Comparison of ENCODE assay signal across 8 mouse cellular contexts in genomic region chr1:36580384-36581207, GRCm38 (mm10). TPM values are rescaled to one million over a fixed set of nuclear protein-coding genes. Genes with fewer than 3 reads are reported as not detected.
DNase-seq lines count a peak whose midpoint lies in the region; ATAC-seq and TF ChIP-seq lines count a peak whose summit lies in the region.

No protein-coding gene starts in this region.

- TF ChIP-seq POLR2A in cortical plate, adult 2 months (IDR thresholded peaks at IDR 0.05; ENCODE audit: extremely low read depth, insufficient read depth, low read length) = peak; percentile 32; the same call in 1 of the 2 replicates
- no peak for TF ChIP-seq POLR2A in limb, embryonic 14.5 days (IDR thresholded peaks at IDR 0.05; ENCODE audit: borderline replicate concordance, extremely low read depth, insufficient read depth, insufficient read length)

- no peak overlapping the region for H3K27ac ChIP-seq in cortical plate, adult 2 months (ENCODE audit: insufficient read depth, low read length)
- peak overlapping the region; percentile 83 for H3K27ac ChIP-seq in intestine, embryonic 14.5 days (ENCODE audit: low read depth)
- H3K27ac ChIP-seq in limb, embryonic 14.5 days (replicated peaks; ENCODE audit: low read depth, low read length) = peak overlapping the region; percentile 82
- H3K27ac ChIP-seq in midbrain, postnatal 0 days (ENCODE audit: low read depth, low read length) = peak overlapping the region; percentile 80

- TF ChIP-seq CTCF in cortical plate, adult 2 months (IDR thresholded peaks at IDR 0.05; ENCODE audit: extremely low read depth, insufficient read depth, low read length) = no peak
- TF ChIP-seq CTCF in midbrain, postnatal 0 days (IDR thresholded peaks at IDR 0.05) = no peak

- no peaks in the 10 kb centered on the region for H3K9me3 ChIP-seq in intestine, embryonic 14.5 days (ENCODE audit: control insufficient read depth, low read length)
- H3K9me3 ChIP-seq in limb, embryonic 14.5 days (ENCODE audit: control insufficient read depth, low read length) = no peaks in the 10 kb centered on the region
- H3K9me3 ChIP-seq in midbrain, postnatal 0 days (ENCODE audit: low read length) = no peaks in the 10 kb centered on the region

- peak overlapping the region; percentile 1; the same call in 1 of the 2 replicates for H3K9ac ChIP-seq in intestine, embryonic 14.5 days (ENCODE audit: low read length)
- peak overlapping the region; percentile 41; the same call in 1 of the 2 replicates for H3K9ac ChIP-seq in limb, embryonic 14.5 days (ENCODE audit: low read depth, low read length, severe bottlenecking)
- peak overlapping the region; percentile 34 for H3K9ac ChIP-seq in midbrain, postnatal 0 days (replicated peaks; ENCODE audit: low read length, poor library complexity, severe bottlenecking)

- H3K4me3 ChIP-seq in cortical plate, adult 2 months (ENCODE audit: insufficient read depth, low read length) = 0 out of 2 replicates have a peak overlapping the region, but pooled peaks have one; percentile 0
- no peak overlapping the region for H3K4me3 ChIP-seq in intestine, embryonic 14.5 days (ENCODE audit: low read depth, low read length)
- H3K4me3 ChIP-seq in limb, embryonic 14.5 days (replicated peaks; ENCODE audit: low read length) = peak overlapping the region; percentile 18
- no peak overlapping the region for H3K4me3 ChIP-seq in midbrain, postnatal 0 days (ENCODE audit: low read depth, low read length)

- no peaks in the 10 kb centered on the region for H3K27me3 ChIP-seq in intestine, embryonic 14.5 days (replicated peaks; ENCODE audit: control insufficient read depth, insufficient read depth, low read length)
- no peaks in the 10 kb centered on the region for H3K27me3 ChIP-seq in limb, embryonic 14.5 days (ENCODE audit: control insufficient read depth, insufficient read depth, low read length)
- H3K27me3 ChIP-seq in midbrain, postnatal 0 days (ENCODE audit: insufficient read depth, low read length) = no peaks in the 10 kb centered on the region

- DNase-seq in thymus, postnatal 36 days = peak; percentile 22 to 25
- DNase-seq in thymus, postnatal 25 days = no peak
- DNase-seq in gastrocnemius, postnatal 10 days = peak; percentile 54
- peak; percentile 80 for DNase-seq in intestine, embryonic 14.5 days (ENCODE audit: low spot score)
- peak; percentile 81 for DNase-seq in limb, embryonic 14.5 days (ENCODE audit: low spot score)
- peak; percentile 70 for DNase-seq in midbrain, postnatal 0 days (ENCODE audit: low spot score)
- DNase-seq in yolk sac, embryonic 10.5 days (ENCODE audit: low spot score) = peak; percentile 80

- no peaks in the 10 kb centered on the region; the same call in 1 of the 2 replicates for H3K4me1 ChIP-seq in cortical plate, adult 2 months (ENCODE audit: control insufficient read depth, insufficient read depth, low read length)
- H3K4me1 ChIP-seq in intestine, embryonic 14.5 days (replicated peaks; ENCODE audit: control insufficient read depth, insufficient read depth, low read length) = peaks cover 28% of the 10 kb centered on the region
- peaks cover 27% of the 10 kb centered on the region for H3K4me1 ChIP-seq in limb, embryonic 14.5 days (ENCODE audit: control insufficient read depth, insufficient read depth, low read length)
- peaks cover 6% of the 10 kb centered on the region for H3K4me1 ChIP-seq in midbrain, postnatal 0 days (ENCODE audit: insufficient read depth, low read length)

- peak overlapping the region; percentile 52 for H3K4me2 ChIP-seq in intestine, embryonic 14.5 days (ENCODE audit: low read length)
- peak overlapping the region; percentile 41 for H3K4me2 ChIP-seq in limb, embryonic 14.5 days (replicated peaks; ENCODE audit: low read depth, low read length, severe bottlenecking)
- peak overlapping the region; percentile 24; the same call in 1 of the 2 replicates for H3K4me2 ChIP-seq in midbrain, postnatal 0 days (ENCODE audit: low read depth, low read length, poor library complexity, severe bottlenecking)

- ATAC-seq in intestine, embryonic 14.5 days (replicated peaks; ENCODE audit: low FRiP score, low TSS enrichment, low read depth) = peak; percentile 91
- peak; percentile 94 for ATAC-seq in limb, embryonic 14.5 days (ENCODE audit: low FRiP score, low read depth)
- ATAC-seq in midbrain, postnatal 0 days (ENCODE audit: low FRiP score) = peak; percentile 84

- 2% methylated on average over 17 of the region's 17 CpGs for WGBS in intestine, embryonic 14.5 days
- 0% methylated on average over 17 of the region's 17 CpGs for WGBS in limb, embryonic 14.5 days
- 6% methylated on average over 17 of the region's 17 CpGs for WGBS in midbrain, postnatal 0 days

- H3K36me3 ChIP-seq in intestine, embryonic 14.5 days (ENCODE audit: control insufficient read depth, insufficient read depth, low read length) = no peaks in the 10 kb centered on the region
- H3K36me3 ChIP-seq in limb, embryonic 14.5 days (ENCODE audit: control insufficient read depth, insufficient read depth, low read length) = no peaks in the 10 kb centered on the region
- H3K36me3 ChIP-seq in midbrain, postnatal 0 days (ENCODE audit: insufficient read depth, low read length) = no peaks in the 10 kb centered on the region

RNA-seq across cellular contexts. Expression of gene Sema4c, which starts 22.4 kb away (rescaled TPM):
- 10.8 and 11.7 TPM in 2 replicates for polyA plus RNA-seq in cortical plate, adult 2 months (2012; rRNA removed)
- total RNA-seq in gastrocnemius, postnatal 10 days (2021) = 10 to 100 TPM; 16.3 to 22.4 TPM
- polyA plus RNA-seq in intestine, embryonic 14.5 days (2014; fragmentation: Nextera tagmentation; extraction: Ambion mirVana) = 2.8 and 2.9 TPM in 2 replicates
- polyA plus RNA-seq in limb, embryonic 14.5 days (2012; rRNA removed) = 45.9 and 48.5 TPM in 2 replicates
- polyA plus RNA-seq in limb, embryonic 14.5 days (2014; fragmentation: Nextera tagmentation; extraction: Ambion mirVana) = 2.0 and 4.0 TPM in 2 replicates
- 30.0 and 32.7 TPM in 2 replicates for total RNA-seq in midbrain, postnatal 0 days (2014; rRNA removed)
- 14.7 and 18.0 TPM in 2 replicates for polyA plus RNA-seq in midbrain, postnatal 0 days (2015; fragmentation: Nextera tagmentation; extraction: Ambion mirVana)

RNA-seq across cellular contexts. Expression of gene Ankrd39, which starts 33.4 kb away (rescaled TPM):
- polyA plus RNA-seq in cortical plate, adult 2 months (2012; rRNA removed) = 19.2 and 20.0 TPM in 2 replicates
- total RNA-seq in gastrocnemius, postnatal 10 days (2021) = 10 to 100 TPM; 10.9 to 11.4 TPM
- 25.7 and 28.6 TPM in 2 replicates for polyA plus RNA-seq in intestine, embryonic 14.5 days (2014; fragmentation: Nextera tagmentation; extraction: Ambion mirVana)
- 22.4 and 26.2 TPM in 2 replicates for polyA plus RNA-seq in limb, embryonic 14.5 days (2012; rRNA removed)
- polyA plus RNA-seq in limb, embryonic 14.5 days (2014; fragmentation: Nextera tagmentation; extraction: Ambion mirVana) = 22.5 and 22.9 TPM in 2 replicates
- total RNA-seq in midbrain, postnatal 0 days (2014; rRNA removed) = 27.9 and 30.4 TPM in 2 replicates
- 34.3 and 40.9 TPM in 2 replicates for polyA plus RNA-seq in midbrain, postnatal 0 days (2015; fragmentation: Nextera tagmentation; extraction: Ambion mirVana)

RNA-seq across cellular contexts. Expression of gene Gm42417, which starts 41.4 kb away (rescaled TPM):
- polyA plus RNA-seq in cortical plate, adult 2 months (2012; rRNA removed) = 0.04 and 0.06 TPM in 2 replicates
- total RNA-seq in gastrocnemius, postnatal 10 days (2021) = 100 to 1,000 TPM; 193 to 229 TPM
- 0.99 TPM in 1 of 2 replicates, not detected in the other for polyA plus RNA-seq in intestine, embryonic 14.5 days (2014; fragmentation: Nextera tagmentation; extraction: Ambion mirVana)
- polyA plus RNA-seq in limb, embryonic 14.5 days (2012; rRNA removed) = 0.47 TPM in 1 of 2 replicates, not detected in the other
- polyA plus RNA-seq in limb, embryonic 14.5 days (2014; fragmentation: Nextera tagmentation; extraction: Ambion mirVana) = not detected in 2 replicates
- total RNA-seq in midbrain, postnatal 0 days (2014; rRNA removed) = not detected in 2 replicates
- polyA plus RNA-seq in midbrain, postnatal 0 days (2015; fragmentation: Nextera tagmentation; extraction: Ambion mirVana) = 0.42 and 0.65 TPM in 2 replicates

RNA-seq across cellular contexts. Expression of gene Ankrd23, which starts 43.9 kb away (rescaled TPM):
- polyA plus RNA-seq in cortical plate, adult 2 months (2012; rRNA removed) = 9.3 and 10.4 TPM in 2 replicates
- 100 to 1,000 TPM; 419 to 469 TPM for total RNA-seq in gastrocnemius, postnatal 10 days (2021)
- 11.6 and 14.8 TPM in 2 replicates for polyA plus RNA-seq in intestine, embryonic 14.5 days (2014; fragmentation: Nextera tagmentation; extraction: Ambion mirVana)
- 27.4 and 32.8 TPM in 2 replicates for polyA plus RNA-seq in limb, embryonic 14.5 days (2012; rRNA removed)
- 9.9 and 11.6 TPM in 2 replicates for polyA plus RNA-seq in limb, embryonic 14.5 days (2014; fragmentation: Nextera tagmentation; extraction: Ambion mirVana)
- total RNA-seq in midbrain, postnatal 0 days (2014; rRNA removed) = 9.8 and 11.6 TPM in 2 replicates
- 12.8 and 14.8 TPM in 2 replicates for polyA plus RNA-seq in midbrain, postnatal 0 days (2015; fragmentation: Nextera tagmentation; extraction: Ambion mirVana)

Comparison
In these comparisons a context has a peak if more than half of its experiments do, and no peak if none do; other contexts are left out.
1. H3K4me3 ChIP-seq: peak in cortical plate, adult 2 months (single experiment) and limb, embryonic 14.5 days (single experiment); none in intestine, embryonic 14.5 days (single experiment) and midbrain, postnatal 0 days (single experiment).
2. Peak in every context shown above with its lines, with median percentiles within 50 percentile points of each other: ATAC-seq, H3K4me2 ChIP-seq and H3K9ac ChIP-seq.